Mouse (Mus musculus) kidney, embryonic 16.5 days (tissue): Measurements from ENCODE around the gene Tmem38b. TPM values are rescaled to one million over a fixed set of nuclear protein-coding genes. Genes with fewer than 3 reads are reported as not detected.

ENCODE experiments used
- ATAC-seq: fragments of 200-750 bp; cut with Nextera tagmentation; 2 replicates; pipeline ENCODE4 v1.8.0; 2017; ENCODE audit warnings: moderate TSS enrichment; ENCODE audit not compliant: low FRiP score, low TSS enrichment
- H3K27ac ChIP-seq: fragments of 300-500 bp; sonication (generic); 2 replicates; pipeline ENCODE4 v1.5.1; 2014; ENCODE audit warnings: low read length
- H3K27me3 ChIP-seq: fragments of 300-500 bp; sonication (generic); 2 replicates; pipeline ENCODE4 v1.6.1; 2014; ENCODE audit warnings: low read length, control low read depth, mixed read lengths; ENCODE audit not compliant: insufficient read depth
- H3K36me3 ChIP-seq: fragments of 300-500 bp; sonication (generic); 2 replicates; pipeline ENCODE4 v1.6.1; 2014; ENCODE audit warnings: low read length, control low read depth, mixed read lengths; ENCODE audit not compliant: insufficient read depth
- H3K4me1 ChIP-seq: fragments of 300-500 bp; sonication (generic); 2 replicates; pipeline ENCODE4 v1.6.1; 2014; ENCODE audit warnings: low read length, control low read depth, mixed read lengths; ENCODE audit not compliant: insufficient read depth
- H3K4me2 ChIP-seq: fragments of 300-500 bp; sonication (generic); replicated peaks from 2 replicates; pipeline ENCODE4 v1.6.1; 2014; ENCODE audit warnings: low read depth, low read length
- H3K4me3 ChIP-seq: fragments of 300-500 bp; sonication (generic); 2 replicates; pipeline ENCODE4 v1.5.1; 2014; ENCODE audit warnings: mild to moderate bottlenecking, low read length
- H3K9ac ChIP-seq: fragments of 300-500 bp; sonication (generic); replicated peaks from 2 replicates; pipeline ENCODE4 v1.6.1; 2014; ENCODE audit warnings: low read length
- H3K9me3 ChIP-seq: fragments of 300-500 bp; sonication (generic); 2 replicates; pipeline ENCODE4 v1.6.1; 2016; ENCODE audit warnings: low read length, control low read depth
- WGBS: fragments of 180-500 bp; shearing (Covaris S2); extraction: QIAGEN DNeasy Blood & Tissue Kit; methylation state at CpG from one replicate; pipeline ENCODE4 v1.1.7; 2014; 5-methylcytosine and 5-hydroxymethylcytosine counted together
- polyA plus RNA-seq: library from polyadenylated mRNA; unstranded; fragments of >200 nt; fragmentation: Nextera tagmentation; extraction: Ambion mirVana; gene quantifications from 2 replicates; pipeline ENCODE4 v1.2.1, GENCODE M21; 2015

Tmem38b gene
- polyA plus RNA-seq, result 7.4 and 9.1 TPM in 2 replicates

DNA sequence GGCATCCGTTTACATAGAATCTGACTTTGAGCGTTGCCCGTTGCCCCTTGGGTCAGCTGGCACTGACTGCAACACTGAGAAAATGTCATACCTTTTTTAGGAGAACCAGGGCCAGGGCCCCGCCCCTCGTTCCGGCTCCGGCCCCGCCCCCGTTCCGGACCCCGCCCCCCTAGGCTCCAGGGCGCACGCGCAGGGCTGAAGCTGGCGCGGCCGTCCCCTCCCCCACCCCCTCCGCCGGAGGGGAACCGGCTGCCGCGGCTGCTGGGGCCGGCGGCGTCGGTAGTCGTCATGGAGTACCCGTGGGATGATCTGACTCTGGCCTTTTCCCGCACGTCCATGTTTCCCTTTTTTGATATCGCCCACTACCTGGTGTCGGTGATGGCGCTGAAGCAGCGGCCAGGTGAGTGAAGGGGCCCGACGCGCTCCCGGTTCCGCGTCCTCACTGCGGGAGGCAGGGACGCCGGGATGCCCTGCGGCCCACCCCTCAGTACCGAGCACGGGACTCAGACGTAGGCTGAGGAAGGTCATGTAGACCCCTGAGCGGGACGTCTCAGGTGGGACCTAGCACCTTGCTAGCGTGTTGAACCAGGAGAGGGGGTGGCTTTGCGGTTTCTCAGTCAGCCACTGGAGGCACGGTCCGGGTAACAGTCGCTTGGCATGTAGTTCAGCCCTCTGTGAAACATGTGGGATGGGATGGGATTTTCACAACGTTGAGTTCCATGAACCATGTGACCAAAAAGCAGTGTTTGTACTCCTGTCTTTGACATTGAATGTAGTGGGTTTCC lies at the start of gene Tmem38b:
Gene Tmem38b (plus strand): TSS at position 225 of the 785 bp plus-strand sequence.
- H3K4me3 ChIP-seq, result peak within 1 kb of the TSS; percentile 96
- no peaks in the 10 kb centered on the region for H3K36me3 ChIP-seq
- under 1% methylated on average over 47 of the region's 55 CpGs for WGBS
- H3K27ac ChIP-seq, result peak within 1 kb of the TSS; percentile 43; the same call in 1 of the 2 replicates
- no peaks in the 10 kb centered on the region for H3K27me3 ChIP-seq
- H3K4me2 ChIP-seq, result peak within 1 kb of the TSS; percentile 85
- no peaks in the 10 kb centered on the region for H3K9me3 ChIP-seq
- H3K9ac ChIP-seq, result peak within 1 kb of the TSS; percentile 83
- ATAC-seq, result peak; percentile 94
- H3K4me1 ChIP-seq, result peaks cover 10% of the 10 kb centered on the region

DNA sequence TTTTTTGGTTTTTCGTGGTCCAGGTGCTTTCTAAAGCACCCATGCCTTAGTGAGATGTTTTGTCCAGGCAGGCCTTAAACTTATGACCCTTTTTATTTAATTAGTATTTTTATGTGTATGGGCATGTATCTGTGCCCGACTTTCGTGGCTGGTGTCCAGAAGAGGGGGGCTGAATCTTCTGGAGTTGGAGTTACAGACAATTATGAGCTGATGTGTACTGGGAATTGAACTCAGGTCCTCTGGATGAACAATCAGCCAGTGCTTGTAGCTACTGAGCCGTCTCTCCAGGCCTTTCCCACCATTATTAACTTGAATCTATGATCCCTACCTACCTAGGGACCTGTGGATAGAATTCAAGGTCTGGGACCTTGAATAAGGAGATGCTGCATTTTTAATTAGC lies 44.4 kb upstream of the Tmem38b start:
- Histone ChIP-seq H3K9me3 (no peaks in the 10 kb centered on the region), H3K27ac (no peak overlapping the region), H3K27me3 (peaks cover 4% of the 10 kb centered on the region), H3K36me3 (no peaks in the 10 kb centered on the region), H3K9ac (no peak overlapping the region), H3K4me3 (no peak overlapping the region), H3K4me1 (peaks cover 11% of the 10 kb centered on the region), H3K4me2 (no peak overlapping the region)
- ATAC-seq, result no peak
- WGBS, result 82% methylated on average over 4 of the region's 4 CpGs

DNA sequence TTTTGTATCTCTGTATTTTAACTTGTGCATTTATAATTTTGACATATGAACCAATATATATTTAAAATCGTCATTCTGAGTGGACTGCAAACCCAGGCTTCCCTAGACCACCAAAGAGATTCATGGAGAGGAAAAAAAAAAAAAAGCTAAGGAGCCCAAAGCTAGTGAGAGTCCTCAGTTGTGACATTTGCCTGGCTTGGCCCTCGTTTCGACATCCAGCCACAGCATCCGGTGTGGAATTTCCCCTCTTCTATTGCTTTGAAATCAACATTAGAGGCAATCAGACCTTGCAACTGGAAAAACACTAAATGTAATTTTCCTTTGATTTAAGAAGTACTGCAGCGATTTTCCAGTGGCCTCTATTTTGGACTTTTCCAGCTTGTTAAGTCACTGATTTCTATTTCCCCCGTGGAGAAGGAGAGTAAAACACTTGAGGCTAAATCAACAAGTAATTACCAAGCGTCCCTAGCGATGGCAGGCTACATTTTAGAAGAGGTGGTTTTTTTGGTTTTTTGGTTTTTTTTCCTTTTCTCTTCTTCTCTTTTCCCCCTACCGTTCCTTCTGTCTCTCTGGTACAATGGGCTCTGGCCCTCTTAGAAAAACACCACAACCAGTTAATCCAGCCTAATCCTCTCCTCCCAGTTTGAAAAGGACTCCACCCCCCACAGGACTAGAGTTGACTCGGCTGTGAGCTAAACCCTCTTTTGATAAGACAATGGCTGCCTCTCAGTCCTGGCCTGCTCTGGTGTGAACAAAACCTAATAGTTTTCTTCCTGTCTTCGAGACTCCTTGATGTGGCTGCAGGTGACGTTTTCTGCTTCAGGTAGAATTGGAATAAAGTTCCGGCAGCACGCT lies 43.4 kb upstream of the Tmem38b start:
- Histone ChIP-seq H3K36me3 (no peaks in the 10 kb centered on the region), H3K27me3 (no peaks in the 10 kb centered on the region; the same call in 1 of the 2 replicates), H3K4me2 (no peak overlapping the region), H3K4me1 (peaks cover 11% of the 10 kb centered on the region), H3K4me3 (no peak overlapping the region), H3K9me3 (no peaks in the 10 kb centered on the region), H3K27ac (no peak overlapping the region), H3K9ac (no peak overlapping the region)
- WGBS, result 34% methylated on average over 14 of the region's 14 CpGs
- ATAC-seq, result no peak

DNA sequence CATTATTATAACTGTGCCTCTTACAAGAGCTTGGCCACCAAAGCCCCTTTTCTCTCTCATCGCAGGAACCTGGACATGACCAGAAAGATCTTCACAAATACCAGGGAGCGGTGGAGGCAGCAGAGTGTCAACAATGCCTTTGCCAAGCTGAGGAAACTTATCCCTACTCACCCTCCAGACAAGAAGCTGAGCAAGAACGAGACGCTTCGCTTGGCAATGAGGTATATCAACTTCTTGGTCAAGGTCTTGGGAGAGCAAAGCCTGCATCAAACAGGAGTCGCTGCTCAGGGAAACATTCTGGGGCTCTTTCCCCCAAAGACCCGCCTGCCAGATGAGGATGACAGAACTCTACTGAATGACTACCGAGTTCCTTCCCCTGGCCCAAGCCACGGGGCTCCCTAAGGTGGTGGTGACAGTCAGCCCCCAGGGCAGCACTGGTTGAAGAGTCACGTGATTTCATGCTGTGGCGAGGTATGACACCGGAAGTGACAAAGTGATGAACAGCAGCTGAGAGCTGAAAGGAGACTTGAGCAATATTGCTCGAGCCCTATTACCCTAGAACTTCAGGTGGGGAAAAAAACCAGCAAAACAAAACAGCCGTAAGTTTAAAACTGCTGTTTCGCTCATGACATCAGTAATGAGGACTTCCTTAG lies 40.0 kb upstream of the Tmem38b start:
- Histone ChIP-seq H3K27me3 (no peaks in the 10 kb centered on the region), H3K4me1 (no peaks in the 10 kb centered on the region), H3K27ac (no peak overlapping the region), H3K4me2 (no peak overlapping the region), H3K36me3 (no peaks in the 10 kb centered on the region), H3K4me3 (no peak overlapping the region), H3K9ac (no peak overlapping the region), H3K9me3 (no peaks in the 10 kb centered on the region)
- no peak for ATAC-seq
- WGBS, result 81% methylated on average over 15 of the region's 15 CpGs

DNA sequence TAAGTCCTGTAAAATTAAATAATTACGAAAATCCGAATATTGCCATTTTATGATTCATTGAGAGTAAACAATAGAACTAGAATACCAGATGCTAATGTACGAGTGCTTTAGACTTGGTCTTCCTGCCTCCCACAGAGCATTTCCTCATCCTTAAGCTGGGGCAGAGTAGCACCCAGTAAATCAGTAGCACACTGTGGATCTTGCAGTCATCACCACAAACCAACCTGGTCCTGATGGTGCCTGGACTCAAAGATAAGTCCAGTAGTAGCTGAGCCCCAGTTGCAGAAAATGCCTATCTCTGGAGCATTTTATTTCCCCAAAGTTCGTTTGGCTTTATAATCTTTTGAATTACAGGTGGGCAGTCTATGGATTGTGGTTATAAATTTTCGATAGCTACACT lies 39.0 kb upstream of the Tmem38b start:
- no peak overlapping the region for H3K4me3 ChIP-seq
- no peaks in the 10 kb centered on the region for H3K36me3 ChIP-seq
- H3K4me1 ChIP-seq, result no peaks in the 10 kb centered on the region
- no peaks in the 10 kb centered on the region for H3K27me3 ChIP-seq
- ATAC-seq, result no peak
- 77% methylated on average over 5 of the region's 5 CpGs for WGBS
- H3K27ac ChIP-seq, result no peak overlapping the region
- H3K9me3 ChIP-seq, result no peaks in the 10 kb centered on the region
- H3K4me2 ChIP-seq, result no peak overlapping the region
- H3K9ac ChIP-seq, result no peak overlapping the region

DNA sequence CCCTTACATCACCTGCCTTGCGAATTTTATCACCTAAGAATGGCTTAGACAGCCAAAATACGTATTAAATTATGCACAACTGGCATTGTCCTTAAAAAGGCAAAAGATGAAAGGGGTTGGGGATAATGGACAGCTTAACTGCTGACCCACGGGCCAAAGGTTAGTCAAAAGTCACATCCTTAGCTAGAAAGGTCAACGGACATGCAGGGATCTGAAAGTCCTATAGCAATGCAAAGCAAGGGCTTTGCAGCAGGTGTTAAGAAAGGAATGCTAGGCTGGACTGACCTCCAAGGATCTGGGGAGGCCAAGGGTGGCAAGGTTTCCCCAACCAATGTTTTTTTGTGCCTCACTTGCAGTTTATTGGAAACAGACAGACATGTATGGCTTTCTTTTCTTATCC lies 36.5 kb upstream of the Tmem38b start:
- H3K4me2 ChIP-seq, result no peak overlapping the region
- no peaks in the 10 kb centered on the region for H3K36me3 ChIP-seq
- H3K9ac ChIP-seq, result no peak overlapping the region
- WGBS, result 21% methylated on average over 4 of the region's 4 CpGs
- H3K27ac ChIP-seq, result no peak overlapping the region
- no peaks in the 10 kb centered on the region for H3K4me1 ChIP-seq
- no peak overlapping the region for H3K4me3 ChIP-seq
- ATAC-seq, result no peak
- no peaks in the 10 kb centered on the region for H3K9me3 ChIP-seq
- H3K27me3 ChIP-seq, result no peaks in the 10 kb centered on the region

- no peak overlapping the region for H3K27ac ChIP-seq
- H3K4me2 ChIP-seq, result no peak overlapping the region
- H3K9ac ChIP-seq, result no peak overlapping the region
- H3K9me3 ChIP-seq, result no peaks in the 10 kb centered on the region
- ATAC-seq, result no peak
- 88% methylated on average over 5 of the region's 5 CpGs for WGBS
- H3K27me3 ChIP-seq, result no peaks in the 10 kb centered on the region
- H3K4me1 ChIP-seq, result peaks cover 2% of the 10 kb centered on the region; the same call in 1 of the 2 replicates
- H3K4me3 ChIP-seq, result no peak overlapping the region
- H3K36me3 ChIP-seq, result no peaks in the 10 kb centered on the region
These were observed 31.4 kb upstream of the Tmem38b start for GRCm38 (mm10) chr4:53794257-53794966.

GRCm38 (mm10) chr4:53795086-53795485 lies 30.8 kb upstream of the Tmem38b start:
- Histone ChIP-seq H3K9ac (no peak overlapping the region), H3K27ac (no peak overlapping the region), H3K4me3 (no peak overlapping the region), H3K36me3 (no peaks in the 10 kb centered on the region), H3K27me3 (no peaks in the 10 kb centered on the region), H3K4me1 (peaks cover 9% of the 10 kb centered on the region), H3K4me2 (no peak overlapping the region), H3K9me3 (no peaks in the 10 kb centered on the region)
- ATAC-seq, result no peak
- 80% methylated on average over 2 of the region's 2 CpGs for WGBS

DNA sequence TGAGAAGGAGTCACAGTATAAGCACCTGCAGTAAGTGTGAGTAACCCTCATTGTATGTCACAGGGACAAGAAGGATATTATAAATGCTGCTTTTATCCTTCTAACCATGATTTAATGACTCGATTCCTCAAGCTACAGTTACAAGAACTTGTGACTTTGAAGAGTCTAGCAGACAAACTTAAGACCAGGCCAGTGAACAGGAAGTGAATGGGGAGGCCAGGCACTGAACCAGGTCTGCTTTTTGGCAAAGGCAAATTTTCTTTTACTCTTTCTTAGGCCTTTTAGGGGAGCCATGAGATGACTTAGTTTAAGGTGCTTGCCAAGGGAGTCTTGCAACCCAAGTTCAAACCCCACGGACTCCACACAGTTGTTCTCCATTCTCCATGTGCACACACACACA lies 30.1 kb upstream of the Tmem38b start:
- 90% methylated on average over 2 of the region's 2 CpGs for WGBS
- H3K27ac ChIP-seq, result no peak overlapping the region

More for the DNA sequence above, 30.1 kb upstream of the Tmem38b start:
- no peak overlapping the region for H3K9ac ChIP-seq
- no peak overlapping the region for H3K4me3 ChIP-seq
- H3K36me3 ChIP-seq, result no peaks in the 10 kb centered on the region
- ATAC-seq, result no peak
- H3K27me3 ChIP-seq, result no peaks in the 10 kb centered on the region
- H3K9me3 ChIP-seq, result no peaks in the 10 kb centered on the region
- no peak overlapping the region for H3K4me2 ChIP-seq
- peaks cover 9% of the 10 kb centered on the region for H3K4me1 ChIP-seq
